Mouse (Mus musculus): ENCODE measurements around the gene Fam20c.

- no peak for TF ChIP-seq HCFC1 (IDR thresholded peaks at IDR 0.05; ENCODE audit: borderline replicate concordance, insufficient read depth, low read length)
- no peak for TF ChIP-seq ZNF384 (IDR thresholded peaks at IDR 0.05; ENCODE audit: low read depth, low read length)
- no peak for TF ChIP-seq MAFK (IDR thresholded peaks at IDR 0.05; ENCODE audit: insufficient read depth, low read depth, low read length)
- TF ChIP-seq ZC3H11A (IDR thresholded peaks at IDR 0.05; ENCODE audit: borderline replicate concordance, low read depth, low read length), result no peak
- no peak for TF ChIP-seq CHD2 (IDR thresholded peaks at IDR 0.05; ENCODE audit: low read depth, low read length)
Observed at GRCm38 (mm10) chr5:138804286-138804685, 50.0 kb downstream of the Fam20c start.

Measured in ES-E14 (cell line).